In the genomic region with DNA sequence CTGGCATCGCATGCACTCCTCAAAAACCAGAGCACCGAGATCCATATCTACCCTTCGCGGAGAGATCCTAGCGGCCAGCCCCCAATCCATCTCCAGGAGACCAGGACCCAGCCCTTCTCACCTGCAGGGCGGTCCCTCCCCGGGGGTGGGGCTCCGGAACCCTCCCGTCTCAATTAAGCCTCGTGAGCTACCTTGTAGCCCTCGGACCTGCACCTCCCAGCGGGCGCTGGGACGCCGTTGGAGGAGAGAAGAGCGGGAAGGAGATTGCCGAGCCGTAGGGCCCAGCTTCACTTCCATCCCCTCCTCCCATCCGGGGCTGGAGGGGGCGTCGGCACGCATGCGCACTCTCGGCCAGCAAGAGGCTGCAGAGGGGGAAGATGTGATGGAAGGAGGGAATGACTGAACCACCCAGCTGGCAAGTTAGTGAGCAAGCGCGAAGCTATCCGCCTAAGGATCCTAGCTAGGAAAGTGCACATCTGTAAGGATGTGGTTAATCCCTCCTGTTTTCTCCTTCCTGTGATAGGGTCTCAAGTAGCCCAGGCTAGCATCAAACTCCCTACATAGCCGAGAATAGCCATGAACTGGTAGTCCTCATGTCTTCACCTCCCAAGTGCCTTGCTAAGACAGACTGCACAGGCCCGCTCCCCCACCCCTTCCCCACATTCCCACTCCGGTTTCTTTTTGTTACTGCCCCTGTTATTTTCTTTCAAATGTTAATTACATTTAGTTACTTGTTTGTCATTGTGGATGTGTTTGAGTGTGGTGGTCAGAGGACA, we compare ENCODE assay signal across 8 mouse cellular contexts. TPM values are rescaled to one million over a fixed set of nuclear protein-coding genes. Genes with fewer than 3 reads are reported as not detected.
DNase-seq lines count a peak whose midpoint lies in the region; ATAC-seq and TF ChIP-seq lines count a peak whose summit lies in the region.

Ethe1 (plus strand) TSS at position 214 of the 776 bp plus-strand sequence.
Zfp575 (minus strand) TSS at position 312 of the 776 bp plus-strand sequence.

- H3K9ac ChIP-seq in hindbrain, embryonic 13.5 days, result peak within 1 kb of the TSS; percentile 89
- peak within 1 kb of the TSS; percentile 85 for H3K9ac ChIP-seq in midbrain, embryonic 15.5 days

- peak within 1 kb of the TSS; percentile 56 for H3K4me3 ChIP-seq in cerebellum, adult 2 months (replicated peaks; ENCODE audit: insufficient read depth, low read depth, low read length)
- peak within 1 kb of the TSS; percentile 56 for H3K4me3 ChIP-seq in hindbrain, embryonic 13.5 days
- H3K4me3 ChIP-seq in midbrain, embryonic 15.5 days, result peak within 1 kb of the TSS; percentile 55

- 7% methylated on average over 30 of the region's 30 CpGs for WGBS in cerebellum, adult 2 months
- 7% methylated on average over 28 of the region's 30 CpGs for WGBS in hindbrain, embryonic 13.5 days
- 7% methylated on average over 30 of the region's 30 CpGs for WGBS in midbrain, embryonic 15.5 days

- no peak within 1 kb of the TSS for H3K27ac ChIP-seq in cerebellum, adult 2 months (ENCODE audit: insufficient read depth, low read length)
- peak within 1 kb of the TSS; percentile 70 for H3K27ac ChIP-seq in hindbrain, embryonic 13.5 days
- H3K27ac ChIP-seq in midbrain, embryonic 15.5 days, result peak within 1 kb of the TSS; percentile 69

- intact Hi-C loops in left cerebral cortex, postnatal 25 days (cut with DNase I), result loop anchor here (1.0 kb wide), 1 partner anchor 14 kb away; no protein-coding TSS in a partner anchor

- no peaks in the 10 kb centered on the region for H3K4me1 ChIP-seq in cerebellum, adult 2 months (ENCODE audit: control insufficient read depth, insufficient read depth, low read length)
- H3K4me1 ChIP-seq in hindbrain, embryonic 13.5 days (replicated peaks), result peaks cover 16% of the 10 kb centered on the region
- H3K4me1 ChIP-seq in midbrain, embryonic 15.5 days, result peaks cover 14% of the 10 kb centered on the region; the same call in 1 of the 2 replicates

- peak; percentile 80 for ATAC-seq in hindbrain, embryonic 13.5 days (ENCODE audit: low FRiP score)
- peak; percentile 83 for ATAC-seq in midbrain, embryonic 15.5 days (replicated peaks)

- peak within 1 kb of the TSS; percentile 62 for H3K4me2 ChIP-seq in hindbrain, embryonic 13.5 days
- peak within 1 kb of the TSS; percentile 57 for H3K4me2 ChIP-seq in midbrain, embryonic 15.5 days

- peak; percentile 61 for DNase-seq in adrenal gland, postnatal 10 days
- DNase-seq in adrenal gland, postnatal 25 days, result no peak
- DNase-seq in cerebellum, adult 2 months, result peak; percentile 44 to 50
- DNase-seq in forelimb bud, embryonic 11.5 days (ENCODE audit: low read depth, low spot score), result peak; percentile 80
- DNase-seq in left cerebral cortex, postnatal 25 days (ENCODE audit: low spot score in 2 of 2), result peak; percentile 79 to 93
- peak; percentile 72 for DNase-seq in telencephalon, adult 2 months (ENCODE audit: low read depth, low spot score)

- H3K9me3 ChIP-seq in hindbrain, embryonic 13.5 days, result no peaks in the 10 kb centered on the region
- H3K9me3 ChIP-seq in midbrain, embryonic 15.5 days, result no peaks in the 10 kb centered on the region

- no peak for TF ChIP-seq CTCF in cerebellum, adult 2 months (IDR thresholded peaks at IDR 0.05; ENCODE audit: borderline replicate concordance, insufficient read depth, low read depth, low read length)

- peak; percentile 71; the same call in 1 of the 2 replicates for TF ChIP-seq POLR2A in cerebellum, adult 2 months (IDR thresholded peaks at IDR 0.05; ENCODE audit: borderline replicate concordance, insufficient read depth, low read length)

- no peaks in the 10 kb centered on the region for H3K27me3 ChIP-seq in cerebellum, adult 2 months (ENCODE audit: control insufficient read depth, insufficient read depth, low read length)
- H3K27me3 ChIP-seq in hindbrain, embryonic 13.5 days, result peaks cover 31% of the 10 kb centered on the region
- H3K27me3 ChIP-seq in midbrain, embryonic 15.5 days (replicated peaks), result peaks cover 17% of the 10 kb centered on the region

- no peaks in the 10 kb centered on the region for H3K36me3 ChIP-seq in hindbrain, embryonic 13.5 days
- H3K36me3 ChIP-seq in midbrain, embryonic 15.5 days (replicated peaks), result no peaks in the 10 kb centered on the region

RNA-seq across cellular contexts. Expression of gene Ethe1, which starts in this region (rescaled TPM):
- 10 to 100 TPM; 20.0 to 23.1 TPM for total RNA-seq in adrenal gland, postnatal 10 days (2021)
- total RNA-seq in adrenal gland, postnatal 25 days (2021), result 26.0 and 38.2 TPM in 2 replicates
- 25.7 and 28.0 TPM in 2 replicates for polyA plus RNA-seq in cerebellum, adult 2 months (2012; rRNA removed)
- 15.1 and 18.7 TPM in 2 replicates for polyA plus RNA-seq in hindbrain, embryonic 13.5 days (2015; fragmentation: Nextera tagmentation; extraction: Ambion mirVana)
- 10 to 100 TPM; 11.1 to 13.2 TPM for total RNA-seq in left cerebral cortex, postnatal 25 days (2021)
- 25.4 and 25.8 TPM in 2 replicates for polyA plus RNA-seq in midbrain, embryonic 15.5 days (2015; fragmentation: Nextera tagmentation; extraction: Ambion mirVana)

RNA-seq across cellular contexts. Expression of gene Zfp575, which starts in this region (rescaled TPM):
- total RNA-seq in adrenal gland, postnatal 10 days (2021), result under 1 TPM; 0.54 to 0.73 TPM
- total RNA-seq in adrenal gland, postnatal 25 days (2021), result 0.39 TPM in 1 of 2 replicates, not detected in the other
- 1.4 TPM in 2 replicates for polyA plus RNA-seq in cerebellum, adult 2 months (2012; rRNA removed)
- polyA plus RNA-seq in hindbrain, embryonic 13.5 days (2015; fragmentation: Nextera tagmentation; extraction: Ambion mirVana), result 9.1 and 9.4 TPM in 2 replicates
- 1 to 10 TPM; 6.7 TPM for total RNA-seq in left cerebral cortex, postnatal 25 days (2021)
- polyA plus RNA-seq in midbrain, embryonic 15.5 days (2015; fragmentation: Nextera tagmentation; extraction: Ambion mirVana), result 16.3 and 18.1 TPM in 2 replicates
